Mouse (Mus musculus): ENCODE measurements around the gene Fam208a. TPM values are rescaled to one million over a fixed set of nuclear protein-coding genes. Genes with fewer than 3 reads are reported as not detected.

The Fam208a gene
- polyA plus RNA-seq (2016; fragmentation: Nextera tagmentation; extraction: Ambion mirVana) = 11.9 and 15.3 TPM in 2 replicates

DNA sequence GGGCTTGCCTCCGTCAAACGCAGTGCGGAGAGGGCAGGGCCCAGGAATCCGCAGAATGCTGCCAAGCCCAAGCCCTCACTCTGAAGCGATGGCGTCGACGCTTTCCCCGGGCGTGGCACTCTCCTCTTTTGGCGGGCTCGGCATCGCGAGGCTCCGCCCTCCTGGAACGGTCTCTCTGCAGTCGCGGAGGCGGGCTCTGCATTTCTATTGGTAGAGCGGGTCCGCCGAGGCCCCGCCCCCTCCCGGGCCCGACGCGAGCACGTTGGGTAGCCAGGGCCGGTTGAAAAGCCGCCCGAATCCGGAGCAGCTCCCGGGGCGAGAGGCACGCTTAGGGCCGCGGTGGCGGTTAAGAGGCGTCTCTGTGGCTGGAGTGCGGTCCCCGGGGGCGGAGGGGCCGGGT lies at the start of gene Fam208a:
Gene Fam208a, plus strand, starts transcription at position 262 of the 400 bp plus-strand sequence.
- peak within 1 kb of the TSS; percentile 71 for H3K4me3 ChIP-seq
- H3K4me1 ChIP-seq = peaks cover 14% of the 10 kb centered on the region
- peak; percentile 92 for DNase-seq (ENCODE audit: low spot score)
- peaks cover 39% of the 10 kb centered on the region for H3K36me3 ChIP-seq
- H3K9me3 ChIP-seq (replicated peaks) = 0 out of 2 replicates have a peak, but pooled peaks cover 3% of the 10 kb centered on the region
- H3K27me3 ChIP-seq (ENCODE audit: low read depth, poor library complexity, severe bottlenecking) = no peaks in the 10 kb centered on the region
- WGBS = 3% methylated on average over 43 of the region's 43 CpGs
- peak within 1 kb of the TSS; percentile 99 for H3K27ac ChIP-seq

DNA sequence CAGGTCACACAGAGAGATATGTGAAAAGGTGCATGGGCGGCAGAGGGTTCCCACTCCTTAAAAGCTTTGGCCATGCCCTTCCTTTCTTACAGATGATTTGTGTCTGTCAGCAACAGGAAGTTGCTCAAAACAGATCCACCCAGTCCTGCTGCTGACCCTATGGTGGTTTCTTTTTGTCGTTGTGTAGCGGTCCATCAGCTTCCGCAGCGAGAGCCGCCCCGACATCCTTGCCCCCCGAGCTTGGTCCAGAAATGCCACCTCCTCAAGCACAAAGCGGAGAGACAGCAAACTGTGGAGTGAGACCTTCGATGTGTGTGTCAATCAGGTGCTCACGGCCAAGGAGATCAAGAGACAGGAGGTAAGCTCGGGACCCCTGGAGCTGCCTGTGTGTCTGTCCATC lies 49.2 kb upstream of the Fam208a start:
- 91% methylated on average over 12 of the region's 12 CpGs for WGBS
- H3K4me1 ChIP-seq = peaks cover 5% of the 10 kb centered on the region; the same call in 1 of the 2 replicates
- no peak overlapping the region for H3K4me3 ChIP-seq
- no peak for DNase-seq (ENCODE audit: low spot score)
- H3K27ac ChIP-seq = no peak overlapping the region
- no peaks in the 10 kb centered on the region for H3K27me3 ChIP-seq (ENCODE audit: low read depth, poor library complexity, severe bottlenecking)
- H3K9me3 ChIP-seq (replicated peaks) = no peaks in the 10 kb centered on the region
- no peaks in the 10 kb centered on the region for H3K36me3 ChIP-seq

DNA sequence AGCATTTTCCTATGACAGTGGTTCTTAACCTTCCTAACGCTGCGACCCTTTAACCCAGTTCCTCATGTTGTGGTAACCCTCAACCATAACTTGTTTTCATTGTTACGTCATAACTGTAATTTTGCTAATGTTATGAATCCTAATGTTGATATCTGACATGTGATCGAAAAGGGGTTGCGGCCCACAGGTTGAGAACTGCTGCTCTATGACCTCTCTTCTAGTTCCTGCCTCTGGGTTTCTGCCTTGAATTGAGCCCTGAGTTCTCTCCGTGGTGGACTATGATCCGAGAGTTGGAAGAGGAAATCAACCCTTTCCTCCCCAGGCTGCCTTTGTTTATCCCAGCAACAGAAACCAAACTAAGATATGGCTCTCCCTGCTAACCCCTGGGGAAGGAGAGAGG lies 47.2 kb upstream of the Fam208a start:
- Histone ChIP-seq H3K9me3 (replicated peaks) (no peaks in the 10 kb centered on the region), H3K4me1 (peaks cover 1% of the 10 kb centered on the region; the same call in 1 of the 2 replicates), H3K27me3 (ENCODE audit: low read depth, poor library complexity, severe bottlenecking) (no peaks in the 10 kb centered on the region), H3K4me3 (no peak overlapping the region), H3K27ac (no peak overlapping the region), H3K36me3 (no peaks in the 10 kb centered on the region)
- DNase-seq (ENCODE audit: low spot score) = no peak
- WGBS = 85% methylated on average over 7 of the region's 7 CpGs

DNA sequence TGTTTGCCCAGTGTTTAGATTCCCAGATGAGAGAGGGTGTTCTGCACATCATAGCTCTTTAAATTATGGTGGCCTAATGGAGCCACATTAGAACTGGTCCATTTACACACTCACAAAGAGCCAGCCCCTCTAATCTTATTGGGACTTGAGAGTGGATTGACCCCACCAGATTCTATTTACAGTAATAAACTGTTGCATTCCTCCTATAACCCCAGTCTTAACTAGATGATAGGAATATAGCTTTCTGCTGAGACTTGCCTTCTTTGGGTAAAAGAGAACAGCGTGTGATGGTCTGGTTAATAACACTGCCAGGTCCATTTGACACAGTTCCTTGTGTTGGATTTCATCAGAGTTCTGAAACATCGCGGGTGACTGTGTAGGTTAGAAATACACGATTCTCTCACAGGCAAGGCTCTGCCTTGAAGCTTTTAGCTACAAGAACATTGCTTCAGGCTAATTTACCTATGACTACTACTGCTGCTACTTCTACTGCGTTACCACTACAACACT lies 45.3 kb upstream of the Fam208a start:
- Histone ChIP-seq H3K27me3 (ENCODE audit: low read depth, poor library complexity, severe bottlenecking) (no peaks in the 10 kb centered on the region), H3K9me3 (replicated peaks) (no peaks in the 10 kb centered on the region), H3K4me3 (no peak overlapping the region), H3K4me1 (0 out of 2 replicates have a peak, but pooled peaks cover 3% of the 10 kb centered on the region), H3K36me3 (no peaks in the 10 kb centered on the region), H3K27ac (no peak overlapping the region)
- WGBS = 91% methylated on average over 5 of the region's 5 CpGs
- DNase-seq (ENCODE audit: low spot score) = no peak

DNA sequence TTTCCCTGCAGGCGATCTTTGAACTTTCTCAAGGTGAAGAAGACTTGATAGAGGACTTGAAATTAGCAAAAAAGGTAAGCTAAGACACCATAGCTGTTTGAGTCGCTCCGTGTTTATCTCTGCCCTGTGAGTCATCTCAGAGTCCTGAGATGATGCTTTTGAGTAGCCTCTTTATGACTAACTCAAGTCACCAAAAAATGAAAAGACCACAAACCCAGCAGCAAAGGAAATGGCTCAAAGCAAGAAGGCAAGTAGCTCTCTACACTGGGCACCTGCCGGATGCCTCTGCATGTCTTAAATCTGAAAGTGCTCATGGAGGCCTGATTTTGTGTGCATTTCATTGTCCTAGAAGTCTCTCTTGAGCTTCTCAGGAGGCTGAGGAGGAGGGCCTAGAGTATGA lies 44.5 kb upstream of the Fam208a start:
- H3K27ac ChIP-seq = no peak overlapping the region
- H3K36me3 ChIP-seq = no peaks in the 10 kb centered on the region
- no peaks in the 10 kb centered on the region for H3K9me3 ChIP-seq (replicated peaks)
- H3K4me1 ChIP-seq = 0 out of 2 replicates have a peak, but pooled peaks cover 3% of the 10 kb centered on the region
- H3K27me3 ChIP-seq (ENCODE audit: low read depth, poor library complexity, severe bottlenecking) = no peaks in the 10 kb centered on the region
- H3K4me3 ChIP-seq = no peak overlapping the region
- 89% methylated on average over 4 of the region's 4 CpGs for WGBS
- no peak for DNase-seq (ENCODE audit: low spot score)

GRCm38 (mm10) chr14:27388616-27389015 lies 40.0 kb upstream of the Fam208a start:
- H3K9me3 ChIP-seq (replicated peaks) = no peaks in the 10 kb centered on the region
- H3K27me3 ChIP-seq (ENCODE audit: low read depth, poor library complexity, severe bottlenecking) = no peaks in the 10 kb centered on the region
- DNase-seq (ENCODE audit: low spot score) = no peak
- H3K36me3 ChIP-seq = no peaks in the 10 kb centered on the region
- peaks cover 3% of the 10 kb centered on the region; the same call in 1 of the 2 replicates for H3K4me1 ChIP-seq
- H3K27ac ChIP-seq = no peak overlapping the region
- H3K4me3 ChIP-seq = no peak overlapping the region

GRCm38 (mm10) chr14:27389722-27390121 lies 38.9 kb upstream of the Fam208a start:
- Histone ChIP-seq H3K4me3 (no peak overlapping the region), H3K9me3 (replicated peaks) (no peaks in the 10 kb centered on the region)
- 69% methylated on average over 2 of the region's 2 CpGs for WGBS

DNA sequence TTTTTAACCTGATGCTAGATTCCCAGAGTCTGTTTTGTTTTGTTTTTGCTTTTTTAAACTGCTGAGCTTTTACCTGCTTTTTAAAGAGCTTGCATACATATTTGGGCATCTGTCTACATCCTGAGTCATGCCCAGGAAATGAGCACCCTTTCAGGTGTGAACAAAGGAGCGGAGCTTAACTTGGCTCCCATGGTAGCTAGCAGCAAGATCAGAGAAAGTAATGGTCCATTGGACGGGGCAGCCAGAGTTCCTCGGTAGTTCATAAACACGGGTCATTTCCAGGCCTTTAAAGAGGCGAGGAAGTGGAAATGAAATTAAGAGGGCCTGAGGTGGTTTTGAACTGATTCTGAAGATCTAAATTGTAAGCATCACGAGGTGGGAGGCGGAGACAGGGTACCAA lies 38.0 kb upstream of the Fam208a start:
- Histone ChIP-seq H3K27me3 (ENCODE audit: low read depth, poor library complexity, severe bottlenecking) (no peaks in the 10 kb centered on the region), H3K9me3 (replicated peaks) (no peaks in the 10 kb centered on the region), H3K4me3 (no peak overlapping the region), H3K27ac (no peak overlapping the region), H3K4me1 (peaks cover 3% of the 10 kb centered on the region; the same call in 1 of the 2 replicates), H3K36me3 (no peaks in the 10 kb centered on the region)
- WGBS = 73% methylated on average over 7 of the region's 7 CpGs
- no peak for DNase-seq (ENCODE audit: low spot score)

More at GRCm38 (mm10) chr14:27389722-27390121, 38.9 kb upstream of the Fam208a start:
- no peak for DNase-seq (ENCODE audit: low spot score)
- Histone ChIP-seq H3K36me3 (no peaks in the 10 kb centered on the region), H3K4me1 (peaks cover 3% of the 10 kb centered on the region; the same call in 1 of the 2 replicates), H3K27ac (no peak overlapping the region), H3K27me3 (ENCODE audit: low read depth, poor library complexity, severe bottlenecking) (no peaks in the 10 kb centered on the region)

- no peaks in the 10 kb centered on the region for H3K27me3 ChIP-seq (ENCODE audit: low read depth, poor library complexity, severe bottlenecking)
- no peaks in the 10 kb centered on the region for H3K9me3 ChIP-seq (replicated peaks)
- no peak for DNase-seq (ENCODE audit: low spot score)
- 84% methylated on average over 9 of the region's 9 CpGs for WGBS
- peaks cover 3% of the 10 kb centered on the region; the same call in 1 of the 2 replicates for H3K4me1 ChIP-seq
- no peak overlapping the region for H3K4me3 ChIP-seq
- H3K36me3 ChIP-seq = no peaks in the 10 kb centered on the region
- no peak overlapping the region for H3K27ac ChIP-seq
Observed at GRCm38 (mm10) chr14:27391776-27392308, 36.8 kb upstream of the Fam208a start.

DNA sequence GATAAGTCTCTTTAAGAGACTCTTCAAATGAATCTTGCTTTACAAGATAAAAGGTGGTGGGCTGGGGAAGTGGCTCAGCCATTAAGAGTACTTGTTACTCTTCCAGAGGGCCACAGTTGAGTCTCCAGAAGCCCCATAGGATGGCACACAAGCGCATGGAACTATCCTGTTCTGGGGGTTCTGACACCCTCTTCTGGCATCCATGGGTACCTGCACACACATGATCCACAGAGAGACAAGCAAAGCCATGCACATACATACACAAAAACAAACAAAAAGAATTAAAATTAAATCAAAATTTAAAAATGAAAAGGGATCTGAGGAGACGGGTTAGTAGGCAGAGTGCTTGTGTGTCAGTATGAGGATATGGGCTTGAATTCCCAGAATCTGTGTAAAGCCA lies 36.0 kb upstream of the Fam208a start:
- H3K27me3 ChIP-seq (ENCODE audit: low read depth, poor library complexity, severe bottlenecking) = no peaks in the 10 kb centered on the region
- DNase-seq (ENCODE audit: low spot score) = no peak
- H3K27ac ChIP-seq = no peak overlapping the region
- H3K4me1 ChIP-seq = no peaks in the 10 kb centered on the region; the same call in 1 of the 2 replicates
- H3K4me3 ChIP-seq = no peak overlapping the region
- no peaks in the 10 kb centered on the region for H3K9me3 ChIP-seq (replicated peaks)
- WGBS = 95% methylated on average over 2 of the region's 2 CpGs
- H3K36me3 ChIP-seq = no peaks in the 10 kb centered on the region

GRCm38 (mm10) chr14:27393806-27394205 lies 34.8 kb upstream of the Fam208a start:
- no peak overlapping the region for H3K4me3 ChIP-seq
- H3K9me3 ChIP-seq (replicated peaks) = no peaks in the 10 kb centered on the region
- H3K36me3 ChIP-seq = no peaks in the 10 kb centered on the region
- no peaks in the 10 kb centered on the region for H3K27me3 ChIP-seq (ENCODE audit: low read depth, poor library complexity, severe bottlenecking)
- 0 out of 2 replicates have a peak overlapping the region, but pooled peaks have one; percentile 1 for H3K27ac ChIP-seq
- no peak for DNase-seq (ENCODE audit: low spot score)
- H3K4me1 ChIP-seq = no peaks in the 10 kb centered on the region; the same call in 1 of the 2 replicates
- 61% methylated on average over 10 of the region's 10 CpGs for WGBS

DNA sequence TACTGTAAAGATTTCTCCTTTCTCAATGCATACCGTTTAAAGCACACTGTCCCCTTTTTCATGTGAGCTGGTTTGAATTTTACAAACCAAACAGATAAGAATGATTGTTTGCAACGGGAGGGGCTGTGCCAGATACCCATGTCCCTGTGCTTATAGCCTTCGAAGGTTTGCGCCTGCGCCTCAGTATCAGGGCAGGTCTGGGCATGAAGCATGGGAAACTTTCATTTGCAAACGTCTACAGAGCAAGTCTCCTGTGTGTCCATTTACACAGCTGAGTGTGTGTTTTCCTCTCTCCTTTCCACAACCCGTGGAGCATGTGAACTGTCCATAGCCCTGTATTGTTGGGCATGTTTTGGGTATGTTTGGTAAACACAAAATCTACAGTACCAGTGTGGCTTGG lies 32.2 kb upstream of the Fam208a start:
- Histone ChIP-seq H3K4me3 (no peak overlapping the region), H3K27me3 (ENCODE audit: low read depth, poor library complexity, severe bottlenecking) (no peaks in the 10 kb centered on the region), H3K9me3 (replicated peaks) (no peaks in the 10 kb centered on the region), H3K27ac (no peak overlapping the region), H3K36me3 (no peaks in the 10 kb centered on the region), H3K4me1 (no peaks in the 10 kb centered on the region; the same call in 1 of the 2 replicates)
- 83% methylated on average over 7 of the region's 7 CpGs for WGBS
- DNase-seq (ENCODE audit: low spot score) = no peak

GRCm38 (mm10) chr14:27397526-27397925 lies 31.1 kb upstream of the Fam208a start:
- no peaks in the 10 kb centered on the region; the same call in 1 of the 2 replicates for H3K36me3 ChIP-seq
- no peaks in the 10 kb centered on the region for H3K27me3 ChIP-seq (ENCODE audit: low read depth, poor library complexity, severe bottlenecking)
- no peak overlapping the region for H3K4me3 ChIP-seq
- no peak for DNase-seq (ENCODE audit: low spot score)
- H3K27ac ChIP-seq = no peak overlapping the region
- 94% methylated on average over 6 of the region's 6 CpGs for WGBS
- H3K4me1 ChIP-seq = no peaks in the 10 kb centered on the region; the same call in 1 of the 2 replicates
- no peaks in the 10 kb centered on the region for H3K9me3 ChIP-seq (replicated peaks)
